Comparison of ENCODE assay signal across 8 mouse cellular contexts in genomic region chr10:116848749-116849473, GRCm38 (mm10). TPM values are rescaled to one million over a fixed set of nuclear protein-coding genes. Genes with fewer than 3 reads are reported as not detected.
DNase-seq lines count a peak whose midpoint lies in the region; ATAC-seq and TF ChIP-seq lines count a peak whose summit lies in the region.

No protein-coding gene starts in this region.

- no peaks in the 10 kb centered on the region for H3K9me3 ChIP-seq in ES-Bruce4 (replicated peaks; ENCODE audit: control insufficient read depth, insufficient read depth, low read length, poor library complexity, severe bottlenecking)
- H3K9me3 ChIP-seq in forebrain, embryonic 15.5 days: no peaks in the 10 kb centered on the region
- no peaks in the 10 kb centered on the region for H3K9me3 ChIP-seq in lung, embryonic 15.5 days

- peak overlapping the region; percentile 30 for H3K4me2 ChIP-seq in forebrain, embryonic 15.5 days (replicated peaks)
- H3K4me2 ChIP-seq in lung, embryonic 15.5 days: peak overlapping the region; percentile 16; the same call in 1 of the 2 replicates

- no peak overlapping the region for H3K4me3 ChIP-seq in ES-Bruce4 (ENCODE audit: low read depth, low read length)
- 0 out of 2 replicates have a peak overlapping the region, but pooled peaks have one; percentile 3 for H3K4me3 ChIP-seq in forebrain, embryonic 15.5 days
- no peak overlapping the region for H3K4me3 ChIP-seq in lung, embryonic 15.5 days

- WGBS in forebrain, embryonic 15.5 days: 20% methylated on average over 22 of the region's 22 CpGs
- WGBS in lung, embryonic 15.5 days: 14% methylated on average over 22 of the region's 22 CpGs

- TF ChIP-seq CTCF in ES-Bruce4 (IDR thresholded peaks at IDR 0.05; ENCODE audit: low read depth, low read length): peak; percentile 88

- intact Hi-C loops in heart, postnatal 25 days (cut with DNase I): loop anchor here (1.0 to 10.0 kb wide), 3 partner anchors 317 to 654 kb away; no protein-coding TSS in a partner anchor

- no peaks in the 10 kb centered on the region for H3K36me3 ChIP-seq in ES-Bruce4 (ENCODE audit: control insufficient read depth, insufficient read depth, low read length, poor library complexity, severe bottlenecking)
- no peaks in the 10 kb centered on the region for H3K36me3 ChIP-seq in forebrain, embryonic 15.5 days
- no peaks in the 10 kb centered on the region for H3K36me3 ChIP-seq in lung, embryonic 15.5 days

- H3K27ac ChIP-seq in ES-Bruce4 (ENCODE audit: insufficient read depth, low read length): no peak overlapping the region
- H3K27ac ChIP-seq in forebrain, embryonic 15.5 days (replicated peaks): no peak overlapping the region
- H3K27ac ChIP-seq in lung, embryonic 15.5 days: no peak overlapping the region

- no peak for TF ChIP-seq POLR2A in ES-Bruce4 (IDR thresholded peaks at IDR 0.05; ENCODE audit: insufficient read depth, low read length)

- no peak for TF ChIP-seq EP300 in ES-Bruce4 (IDR thresholded peaks at IDR 0.05; ENCODE audit: insufficient read depth, low read depth, low read length)

- peak; percentile 78 for ATAC-seq in forebrain, embryonic 15.5 days (replicated peaks)
- peak; percentile 62; the same call in 1 of the 2 replicates for ATAC-seq in lung, embryonic 15.5 days (ENCODE audit: borderline replicate concordance, extremely low read depth, low FRiP score, low TSS enrichment)

- no peak overlapping the region for H3K9ac ChIP-seq in ES-Bruce4 (ENCODE audit: low read depth, poor library complexity, severe bottlenecking)
- H3K9ac ChIP-seq in forebrain, embryonic 15.5 days (replicated peaks): no peak overlapping the region
- no peak overlapping the region for H3K9ac ChIP-seq in lung, embryonic 15.5 days

- H3K4me1 ChIP-seq in ES-Bruce4 (ENCODE audit: control insufficient read depth, insufficient read depth, low read length): no peaks in the 10 kb centered on the region
- H3K4me1 ChIP-seq in forebrain, embryonic 15.5 days: no peaks in the 10 kb centered on the region
- H3K4me1 ChIP-seq in lung, embryonic 15.5 days: 0 out of 2 replicates have a peak, but pooled peaks cover 4% of the 10 kb centered on the region

- H3K27me3 ChIP-seq in ES-Bruce4 (ENCODE audit: control insufficient read depth, insufficient read depth, low read length, poor library complexity, severe bottlenecking): no peaks in the 10 kb centered on the region
- no peaks in the 10 kb centered on the region for H3K27me3 ChIP-seq in forebrain, embryonic 15.5 days
- H3K27me3 ChIP-seq in lung, embryonic 15.5 days: no peaks in the 10 kb centered on the region

- peak; percentile 18 for DNase-seq in c-Kit-positive CD71-positive TER-119-positive erythroid progenitor cells, embryonic 14.5 days (ENCODE audit: low spot score)
- DNase-seq in heart, postnatal 25 days (ENCODE audit: low spot score): peak; percentile 34
- DNase-seq in layer of hippocampus, adult 11-12 months (ENCODE audit: low spot score): peak; percentile 85
- DNase-seq in ovary, postnatal 10 days (ENCODE audit: low spot score): peak; percentile 80
- DNase-seq in thymus, postnatal 0 days (ENCODE audit: low spot score): peak; percentile 64

RNA-seq across cellular contexts. Expression of gene Myrfl, which starts 47.8 kb away (rescaled TPM):
- 0.19 TPM in 1 of 2 replicates, not detected in the other for polyA plus RNA-seq in ES-Bruce4 (2011; ENCODE audit: insufficient read depth, insufficient read length, low read depth, missing spikeins)
- 0.05 and 0.08 TPM in 2 replicates for polyA plus RNA-seq in forebrain, embryonic 15.5 days (2015; fragmentation: Nextera tagmentation; extraction: Ambion mirVana)
- 1 to 10 TPM in 1 of 2 experiments, under 1 TPM in 1; 0.81 to 1.1 TPM for total RNA-seq in heart, postnatal 25 days (2021)
- 0.09 TPM in 1 of 2 replicates, not detected in the other for polyA plus RNA-seq in lung, embryonic 15.5 days (2015; fragmentation: Nextera tagmentation; extraction: Ambion mirVana)
- polyA plus RNA-seq in thymus, postnatal 0 days (2015; fragmentation: Nextera tagmentation; extraction: Ambion mirVana): 0.26 and 0.27 TPM in 2 replicates

Comparison
In these comparisons a context has a peak if more than half of its experiments do, and no peak if none do; other contexts are left out.
1. DNase-seq: peak in every context shown above with its lines; median percentile 85 in layer of hippocampus, adult 11-12 months; 80 in ovary, postnatal 10 days; 64 in thymus, postnatal 0 days; 34 in heart, postnatal 25 days; 18 in c-Kit-positive CD71-positive TER-119-positive erythroid progenitor cells, embryonic 14.5 days.